Mouse (Mus musculus) brain, embryonic 14.5 days (tissue): ENCODE measurements around the gene Cdhr5.

Source experiments
- CTCF ChIP-seq: fragments of 200-500 bp; IDR thresholded peaks from 2 replicates; pipeline ENCODE4 v1.5.1; 2012; ENCODE audit warnings: inconsistent platforms, mild to moderate bottlenecking, moderate library complexity, borderline replicate concordance; ENCODE audit not compliant: insufficient read depth, insufficient read length; ENCODE audit errors: extremely low read depth
- POLR2A ChIP-seq: fragments of 200-500 bp; IDR thresholded peaks from 2 replicates; pipeline ENCODE4 v1.6.1; 2012; ENCODE audit warnings: mild to moderate bottlenecking, inconsistent platforms, borderline replicate concordance; ENCODE audit not compliant: poor library complexity, insufficient read depth, insufficient read length, severe bottlenecking; ENCODE audit errors: extremely low read depth

- TF ChIP-seq POLR2A: no peak
- TF ChIP-seq CTCF: no peak
These were observed 56.2 kb downstream of the Cdhr5 start for GRCm38 (mm10) chr7:141220377-141220776.
